Mouse (Mus musculus): Measurements from ENCODE around the gene Tmem255b.

Gene Tmem255b

DNA sequence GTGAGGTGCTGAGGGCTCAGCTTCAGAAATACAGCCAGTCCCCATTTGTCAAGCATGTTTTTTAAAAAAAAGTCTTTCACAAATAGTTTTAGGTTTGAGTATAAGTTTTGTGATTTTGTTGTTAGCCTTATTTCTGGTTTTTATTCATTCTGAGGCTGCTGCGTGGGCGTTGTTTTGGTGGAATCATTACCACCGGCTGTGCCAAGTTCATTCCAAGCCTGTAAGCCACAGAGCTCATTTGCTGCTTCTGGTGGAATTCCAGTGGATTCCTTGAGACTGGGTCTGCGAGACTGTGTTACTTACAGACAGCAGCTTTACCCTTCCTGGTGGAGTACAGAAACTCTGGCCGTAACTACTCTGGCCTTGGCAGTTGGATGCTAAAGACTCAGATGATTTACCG, 11.5 kb downstream of the Tmem255b start:
- no peak for DNase-seq (ENCODE audit: low spot score)

DNA sequence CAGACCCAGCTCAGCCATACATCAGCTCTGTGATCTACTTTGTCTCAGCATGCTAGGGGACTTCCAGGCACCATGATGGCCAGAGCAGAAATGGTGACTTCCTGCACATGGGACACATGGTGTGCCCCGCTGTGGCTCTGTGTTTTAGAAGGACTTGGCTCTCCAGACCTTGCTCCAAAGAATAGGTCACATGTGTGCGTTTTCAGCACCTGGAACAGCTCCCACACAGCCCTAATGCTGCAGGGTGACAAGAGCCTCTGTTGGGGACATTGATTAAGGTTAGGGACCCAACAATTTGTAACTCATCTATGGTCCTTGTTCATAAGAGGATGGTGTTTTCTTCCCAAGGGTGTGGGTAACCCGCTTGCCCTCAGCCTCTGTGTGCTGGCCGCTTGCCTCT, 13.2 kb downstream of the Tmem255b start:
- no peak for DNase-seq (ENCODE audit: low spot score)

DNA sequence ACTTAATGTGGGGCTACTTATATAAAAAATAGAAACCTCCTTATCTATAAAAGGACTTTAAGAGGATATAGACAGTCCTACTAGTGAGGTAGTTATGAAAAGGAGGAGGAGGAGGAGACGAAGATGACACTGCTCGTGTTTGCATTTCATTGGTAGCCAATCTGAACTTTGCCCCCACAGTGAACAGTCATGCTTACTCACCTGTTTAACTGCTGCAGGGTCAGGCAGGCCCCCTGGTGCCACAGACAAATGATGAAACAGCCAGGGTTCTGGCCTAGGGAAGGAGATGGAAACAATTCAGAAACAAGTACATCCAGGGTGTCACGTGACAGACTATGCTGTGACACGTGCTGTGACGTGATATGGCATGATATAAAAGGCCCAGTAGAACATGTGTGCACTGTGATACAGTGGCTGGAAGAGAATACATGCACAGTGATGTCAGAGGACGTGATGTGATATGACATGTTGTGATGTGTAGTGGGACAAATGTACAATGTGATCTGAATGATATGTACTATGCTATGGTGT, 16.8 kb downstream of the Tmem255b start:
- DNase-seq (ENCODE audit: low spot score) = no peak

GRCm38 (mm10) chr8:13454341-13455113, 19.5 kb downstream of the Tmem255b start:
- DNase-seq (ENCODE audit: low spot score) = no peak

DNA sequence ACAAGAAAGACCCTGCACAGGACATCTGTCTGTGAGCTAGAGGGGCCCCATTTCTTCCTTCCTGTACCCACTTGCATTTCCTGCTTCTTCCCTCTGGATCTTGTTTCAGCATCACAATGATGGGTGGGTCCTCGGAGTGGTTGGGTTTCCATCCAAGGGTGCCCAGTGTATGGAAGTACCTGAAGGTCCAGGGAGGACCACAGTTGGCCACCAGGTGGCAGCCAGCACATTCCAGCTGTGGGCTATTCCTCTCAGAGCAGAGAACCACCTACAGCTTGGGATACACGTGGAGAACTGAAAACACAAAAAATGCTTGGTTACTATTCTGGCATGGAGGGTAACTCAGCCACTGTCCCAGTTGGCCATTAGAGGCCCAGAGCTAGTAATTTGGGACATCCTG, 20.3 kb downstream of the Tmem255b start:
- DNase-seq (ENCODE audit: low spot score) = peak; percentile 82

DNA sequence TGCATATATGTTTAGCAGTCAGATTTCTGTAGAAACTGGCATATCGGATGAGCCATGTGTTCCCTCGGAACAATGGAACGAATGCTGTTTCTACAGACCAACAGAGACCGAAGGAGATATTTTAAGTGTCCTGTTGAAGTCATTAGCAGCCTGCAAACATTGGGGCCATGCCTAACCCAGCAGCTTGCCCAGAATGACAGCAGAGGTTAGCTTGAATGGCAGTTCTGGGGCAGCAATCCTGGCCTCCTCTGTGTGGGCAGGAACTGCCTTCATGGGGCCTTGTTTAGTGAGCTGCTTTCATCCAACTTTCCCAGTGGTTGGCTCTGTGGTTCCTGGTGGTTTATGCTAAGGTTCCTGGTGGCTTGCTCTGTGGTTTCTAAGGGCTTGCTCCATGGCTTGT, 24.4 kb downstream of the Tmem255b start:
- no peak for DNase-seq (ENCODE audit: low spot score)

DNA sequence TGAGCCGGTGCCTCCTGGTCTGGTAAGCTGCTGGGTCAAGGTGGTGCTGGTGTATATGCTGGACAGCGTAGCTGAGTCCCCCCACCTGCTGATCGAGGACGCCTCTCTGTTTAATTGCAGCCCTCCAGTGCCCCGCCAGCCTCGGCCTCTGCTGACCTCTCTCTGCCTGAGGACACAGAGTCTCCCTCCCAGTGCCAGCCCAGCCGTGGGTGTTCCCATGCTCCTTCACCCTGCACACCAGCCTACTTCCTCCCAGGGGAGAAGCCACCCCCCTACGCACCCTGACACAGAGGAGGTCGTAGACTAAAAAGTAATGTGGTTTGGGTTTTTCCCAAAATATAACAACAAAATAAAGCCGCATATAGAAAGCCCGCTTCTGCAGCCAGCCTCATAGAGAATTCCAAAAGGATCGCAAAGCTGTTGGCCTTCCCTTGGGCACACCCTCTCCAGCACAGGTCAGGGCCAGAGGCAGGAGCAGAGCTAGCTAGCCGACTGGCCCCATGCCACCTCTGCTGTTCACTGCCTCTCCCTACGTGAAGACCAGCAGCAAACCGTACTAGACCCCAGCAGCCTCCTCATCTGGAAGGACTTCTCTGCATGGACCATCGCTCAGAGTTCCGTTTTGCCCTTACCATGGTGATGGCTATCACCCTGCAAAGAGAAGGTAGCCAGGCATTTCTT, 26.2 kb downstream of the Tmem255b start:
- peak; percentile 80 for DNase-seq (ENCODE audit: low spot score)

GRCm38 (mm10) chr8:13461843-13462242, 26.9 kb downstream of the Tmem255b start:
- DNase-seq (ENCODE audit: low spot score) = peak; percentile 91

DNA sequence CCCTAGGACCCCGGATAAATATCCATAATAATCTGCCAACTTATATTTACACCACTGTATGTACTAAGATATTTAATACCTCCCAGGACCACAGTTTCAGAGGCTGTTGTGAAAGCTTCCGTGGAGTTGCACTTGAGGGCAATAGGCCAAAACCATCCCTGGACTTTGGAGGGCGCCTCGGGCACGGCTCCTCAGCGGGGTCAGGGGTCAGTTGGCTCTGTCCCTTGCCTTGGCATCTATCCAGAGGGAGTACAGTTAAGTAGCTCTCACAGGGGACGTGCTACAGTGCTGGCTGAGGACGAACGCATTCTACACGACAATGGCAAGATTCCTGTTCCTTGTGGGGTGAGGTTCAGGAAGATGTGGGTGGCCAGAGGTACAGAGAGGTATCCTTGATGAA, 27.4 kb downstream of the Tmem255b start:
- DNase-seq (ENCODE audit: low spot score) = peak; percentile 76

- DNase-seq (ENCODE audit: low spot score) = no peak
Observed at GRCm38 (mm10) chr8:13465324-13465723, 30.3 kb downstream of the Tmem255b start.

GRCm38 (mm10) chr8:13466989-13467388, 32.0 kb downstream of the Tmem255b start:
- no peak for DNase-seq (ENCODE audit: low spot score)

DNA sequence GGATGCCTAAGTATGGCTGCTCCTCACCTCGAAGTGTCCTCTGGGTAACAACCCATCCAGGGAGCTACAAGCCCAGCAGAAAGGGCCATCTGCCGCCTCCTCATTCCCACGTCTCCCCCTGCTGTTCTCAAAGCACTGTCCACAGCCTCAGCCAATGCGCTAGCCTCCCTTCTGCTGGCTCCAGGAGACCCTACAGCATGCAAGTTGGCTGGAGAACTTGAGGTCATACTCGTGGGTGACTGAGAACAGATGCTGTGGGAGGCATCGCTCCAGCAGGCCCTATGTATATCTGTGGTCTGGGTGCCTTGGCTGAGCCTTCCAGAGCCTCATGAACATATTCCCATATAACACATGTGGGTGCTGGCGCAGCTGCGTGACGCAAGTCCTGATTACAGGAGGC, 33.7 kb downstream of the Tmem255b start:
- DNase-seq (ENCODE audit: low spot score) = no peak

GRCm38 (mm10) chr8:13471484-13471883, 36.5 kb downstream of the Tmem255b start:
- DNase-seq (ENCODE audit: low spot score) = no peak

DNA sequence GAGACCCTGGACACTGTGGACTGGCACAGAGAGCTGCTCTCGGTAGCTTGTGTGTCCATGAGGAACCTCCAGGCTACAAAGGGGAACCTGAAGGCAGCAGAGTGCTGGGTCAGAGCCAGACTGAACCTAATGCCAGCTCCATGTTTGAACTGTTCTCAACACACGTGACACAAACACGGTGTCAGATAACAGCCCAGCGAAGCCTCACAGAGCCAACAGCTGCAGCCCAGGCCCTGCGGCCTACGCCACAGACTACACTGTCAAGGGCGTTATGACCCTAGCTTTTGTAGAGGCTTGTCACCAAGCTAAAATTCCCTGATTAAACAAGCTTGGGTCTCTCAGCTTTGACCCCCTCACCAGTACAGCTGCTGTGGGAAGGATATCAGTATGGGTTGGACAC, 37.3 kb downstream of the Tmem255b start:
- no peak for DNase-seq (ENCODE audit: low spot score)

DNA sequence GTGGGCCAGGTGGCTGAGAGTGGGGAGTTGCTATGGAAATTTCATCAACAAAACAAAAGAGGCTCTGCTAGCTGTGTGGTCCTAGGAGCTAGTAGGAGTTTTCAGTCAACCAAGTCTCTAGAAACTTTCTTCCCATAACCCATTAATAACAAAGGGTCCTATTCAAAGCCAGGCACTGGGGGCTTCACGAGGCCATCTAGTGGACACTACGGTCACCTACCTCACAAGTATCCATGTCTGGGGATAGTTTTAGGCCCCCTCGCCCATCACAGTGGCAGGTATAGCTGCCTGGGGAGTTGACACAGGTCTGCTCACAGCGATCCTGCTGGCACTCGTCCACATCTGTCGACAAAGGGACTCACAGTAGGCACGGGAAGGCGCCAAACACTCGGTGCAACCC, 40.9 kb downstream of the Tmem255b start:
- DNase-seq (ENCODE audit: low spot score) = no peak

DNA sequence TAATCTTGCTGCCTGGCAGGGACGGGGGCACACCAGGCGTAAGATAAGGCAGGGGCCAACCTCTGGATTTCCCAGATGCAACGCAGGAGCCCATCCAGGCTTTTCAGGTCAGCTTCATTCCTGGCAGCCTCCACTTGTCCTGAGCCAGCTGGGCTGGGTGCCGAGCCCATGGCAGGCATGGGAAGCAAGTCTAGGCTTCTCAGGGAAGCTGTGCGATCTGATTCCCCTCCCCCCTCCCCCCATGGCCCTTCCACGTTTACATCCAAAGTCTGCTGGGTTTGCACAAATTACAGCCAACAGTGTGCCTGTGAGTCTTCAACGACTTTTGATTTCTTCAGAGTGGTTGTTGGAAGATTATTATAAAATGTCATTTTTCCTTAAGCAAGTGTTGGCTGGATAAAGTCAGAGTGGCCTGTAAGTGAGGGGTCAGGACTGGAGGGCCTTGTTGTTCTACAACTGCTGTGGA, 46.1 kb downstream of the Tmem255b start:
- DNase-seq (ENCODE audit: low spot score) = no peak

- DNase-seq (ENCODE audit: low spot score) = no peak
Observed at GRCm38 (mm10) chr8:13481596-13481995, 46.6 kb downstream of the Tmem255b start.

- no peak for DNase-seq (ENCODE audit: low spot score)
Observed at GRCm38 (mm10) chr8:13482101-13482801, 47.3 kb downstream of the Tmem255b start.

DNA sequence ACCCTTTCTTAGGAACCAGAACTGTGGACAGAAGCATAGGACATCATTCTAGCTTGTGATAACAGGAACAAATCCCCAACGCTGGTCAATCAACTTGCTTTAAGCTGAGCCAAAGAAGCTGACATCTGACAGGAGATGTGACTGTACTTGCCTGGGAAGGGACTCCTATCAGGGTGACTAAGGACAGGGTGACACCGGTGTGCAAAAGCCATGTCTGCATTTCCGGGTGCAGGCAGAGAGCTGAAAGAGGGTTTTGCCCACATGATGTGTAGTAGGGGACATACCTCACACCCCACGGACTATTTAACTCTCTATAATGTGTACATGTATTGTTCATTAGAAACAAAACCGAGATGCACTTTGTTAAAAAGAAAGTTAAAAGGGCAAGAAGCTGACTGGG, 48.2 kb downstream of the Tmem255b start:
- DNase-seq (ENCODE audit: low spot score) = no peak

DNA sequence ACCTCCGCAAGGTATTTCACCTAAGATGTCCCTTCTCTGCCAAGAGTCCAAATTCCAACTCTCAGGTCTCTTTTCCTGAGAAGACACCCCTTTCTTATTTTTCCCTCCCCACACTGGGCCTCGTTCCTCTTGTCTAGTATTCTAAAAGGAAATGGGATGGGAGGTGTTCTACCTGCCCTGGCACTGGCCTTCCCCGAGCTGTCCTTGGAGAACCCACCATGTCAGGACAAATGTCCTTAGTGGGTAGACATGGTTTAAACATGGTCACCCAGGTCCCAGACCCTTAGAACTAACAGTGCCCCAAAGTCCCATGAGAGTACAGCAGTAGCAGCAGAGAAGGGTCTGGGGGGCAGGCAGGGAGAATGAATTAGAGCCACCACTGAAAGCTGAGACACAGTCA, 54.4 kb downstream of the Tmem255b start:
- DNase-seq (ENCODE audit: low spot score) = no peak

DNA sequence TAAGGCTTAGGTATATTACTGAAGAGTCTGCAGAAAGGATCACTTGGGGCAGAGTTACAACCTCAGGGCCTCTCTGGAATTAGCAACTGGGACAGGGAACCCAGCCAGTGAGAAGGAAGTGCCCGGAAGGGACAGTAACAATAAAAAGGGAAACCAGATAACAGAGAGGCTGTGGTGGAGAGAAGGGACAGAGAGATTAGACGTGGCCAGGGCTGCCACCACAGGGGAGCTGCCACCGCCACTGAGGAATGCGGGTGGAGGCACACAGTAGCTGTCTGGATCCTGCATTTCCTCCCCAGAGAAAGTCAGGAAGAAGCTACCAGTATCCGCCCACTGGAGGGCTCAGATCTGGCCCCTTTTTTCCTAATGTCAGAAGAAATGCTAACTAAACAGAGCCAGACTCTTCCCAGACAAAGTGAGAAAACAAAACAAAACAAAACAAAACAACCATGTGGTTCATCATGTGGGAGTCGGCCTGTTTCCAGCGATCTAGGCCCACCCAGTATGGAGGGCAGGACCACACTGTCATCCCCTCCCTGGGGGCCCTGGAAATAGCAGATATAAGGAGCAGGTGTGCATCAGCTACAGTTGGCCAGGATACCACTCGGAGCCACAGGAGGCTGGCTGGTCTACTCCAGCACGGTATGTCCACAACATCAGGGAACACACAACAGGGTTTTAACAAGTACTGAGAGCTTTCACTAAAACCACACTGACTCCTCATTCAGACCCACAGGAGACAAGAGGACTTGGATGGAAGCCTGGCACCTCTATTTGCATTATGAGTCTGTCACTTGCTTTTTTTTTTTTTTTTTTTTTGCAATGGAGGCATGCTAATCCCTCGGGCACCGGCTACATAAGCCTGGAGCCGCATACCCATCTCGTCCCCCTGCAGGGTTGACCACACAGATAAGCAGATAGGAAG, 55.3 kb downstream of the Tmem255b start:
- DNase-seq (ENCODE audit: low spot score) = no peak

All from testis, postnatal 10 days (tissue).